Mouse (Mus musculus) MEL (cell line): Measurements from ENCODE around the gene Zdhhc9.

ENCODE experiments used
- CTCF ChIP-seq, 3 experiments: IDR thresholded peaks in 2 of 3; conservative IDR thresholded peaks in 1 of 3; 2 replicates each; pipeline ENCODE4 v1.5.1; 2011 to 2012; ENCODE audit warnings: low read length in 3 of 3, low read depth in 2 of 3, mild to moderate bottlenecking in 2 of 3, improper control_type of control experiment in 1 of 3, inconsistent platforms in 1 of 3, mixed read lengths in 1 of 3, moderate library complexity in 1 of 3; ENCODE audit not compliant: control insufficient read depth in 1 of 3, insufficient read depth in 1 of 3, poor library complexity in 1 of 3, severe bottlenecking in 1 of 3
- ETS1 ChIP-seq: IDR thresholded peaks from 2 replicates; pipeline ENCODE4 v1.6.1; 2012; ENCODE audit warnings: low read depth, mild to moderate bottlenecking, inconsistent platforms, low read length, improper control_type of control experiment, moderate library complexity
- POLR2A ChIP-seq, 2 experiments: IDR thresholded peaks; 2 replicates each; pipeline ENCODE4 v1.6.1; 2011 to 2012; ENCODE audit warnings: low read length in 2 of 2, mild to moderate bottlenecking in 2 of 2, control low read depth in 1 of 2, improper control_type of control experiment in 1 of 2, low read depth in 1 of 2, moderate library complexity in 1 of 2; ENCODE audit not compliant: control insufficient read depth in 1 of 2, insufficient read depth in 1 of 2, poor library complexity in 1 of 2
- POLR2AphosphoS5 ChIP-seq: IDR thresholded peaks from 2 replicates; pipeline ENCODE4 v1.6.1; 2012; ENCODE audit warnings: low read depth, borderline replicate concordance, mild to moderate bottlenecking, inconsistent platforms, low read length, moderate library complexity, mixed read lengths
- SIN3A ChIP-seq: IDR thresholded peaks from 2 replicates; pipeline ENCODE4 v1.6.1; 2012; ENCODE audit warnings: low read length, improper control_type of control experiment, inconsistent platforms
- TAL1 ChIP-seq: IDR thresholded peaks from 2 replicates; pipeline ENCODE4 v1.6.1; 2012; ENCODE audit warnings: mild to moderate bottlenecking, inconsistent platforms, low read length, moderate library complexity, mixed read lengths
- USF2 ChIP-seq, 2 experiments: IDR thresholded peaks; 2 replicates each; pipeline ENCODE4 v1.6.1; 2011 to 2012; ENCODE audit warnings: improper control_type of control experiment in 2 of 2, low read length in 2 of 2, borderline replicate concordance in 1 of 2, inconsistent platforms in 1 of 2, low read depth in 1 of 2, mild to moderate bottlenecking in 1 of 2; ENCODE audit not compliant: insufficient read depth in 1 of 2

- no peak for TF ChIP-seq CTCF (IDR thresholded peaks at IDR 0.05 in 2 of 3, conservative IDR thresholded peaks at IDR 0.05 in 1 of 3; ENCODE audit: control insufficient read depth in 1 of 3, insufficient read depth in 1 of 3, low read depth in 2 of 3, low read length in 3 of 3, poor library complexity in 1 of 3, severe bottlenecking in 1 of 3)
- no peak for TF ChIP-seq USF2 (IDR thresholded peaks at IDR 0.05; ENCODE audit: borderline replicate concordance in 1 of 2, insufficient read depth in 1 of 2, low read depth in 1 of 2, low read length in 2 of 2)
- TF ChIP-seq ETS1, result no peak
- TF ChIP-seq POLR2A (IDR thresholded peaks at IDR 0.05; ENCODE audit: control insufficient read depth in 1 of 2, insufficient read depth in 1 of 2, low read depth in 1 of 2, low read length in 2 of 2, poor library complexity in 1 of 2), result no peak
- TF ChIP-seq SIN3A, result no peak
- no peak for TF ChIP-seq TAL1
- TF ChIP-seq POLR2AphosphoS5, result no peak
Observed at GRCm38 (mm10) chrX:48197856-48198255, 10.8 kb downstream of the Zdhhc9 start.
